Mouse (Mus musculus) heart, postnatal 36 days (tissue): Measurements from ENCODE around the gene Cdc42bpa. TPM values are rescaled to one million over a fixed set of nuclear protein-coding genes. Genes with fewer than 3 reads are reported as not detected.

ENCODE experiments used
- DNase-seq, 2 experiments: peaks; one replicate each; pipeline ENCODE4 v3.0.0; 2021 to 2022
- intact Hi-C: fragments of 180-260 bp; cut with DNase I; formaldehyde crosslinking; loops from one replicate; pipeline ENCODE4 v1.15.1; 2025
- total RNA-seq, 2 experiments: library from RNA; stranded (reverse); gene quantifications; 2 replicates each; pipeline ENCODE4 v1.2.3; 2021

The Cdc42bpa gene
- total RNA-seq, 2 experiments from 2014 or later: 41.1 to 43.4 TPM

DNA sequence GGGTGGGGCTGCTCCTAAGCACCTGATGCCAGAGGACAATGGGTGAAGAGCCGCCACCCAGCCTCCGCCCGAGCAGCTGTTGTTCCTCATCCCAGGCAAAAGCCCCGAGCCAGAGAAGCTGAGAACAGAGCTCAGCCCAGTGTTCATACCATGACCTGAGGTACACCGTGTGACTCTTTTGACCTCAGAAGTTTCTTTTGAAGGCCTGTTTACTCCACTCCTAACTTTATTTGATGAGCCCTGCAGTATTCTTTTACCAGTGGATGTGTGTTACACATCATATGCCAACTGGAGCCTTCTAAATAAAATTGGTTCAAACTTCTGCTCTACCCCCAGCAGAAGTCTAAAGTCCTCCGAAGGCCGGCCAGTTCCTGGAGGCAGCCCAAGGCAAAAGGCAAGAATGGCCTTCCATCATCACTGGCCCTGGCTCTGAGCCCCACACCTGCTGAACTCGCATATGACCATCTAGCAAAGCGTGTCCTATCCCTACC lies 250.6 kb downstream of the Cdc42bpa start:
- DNase-seq: no peak
- intact Hi-C loops: no loop called here

DNA sequence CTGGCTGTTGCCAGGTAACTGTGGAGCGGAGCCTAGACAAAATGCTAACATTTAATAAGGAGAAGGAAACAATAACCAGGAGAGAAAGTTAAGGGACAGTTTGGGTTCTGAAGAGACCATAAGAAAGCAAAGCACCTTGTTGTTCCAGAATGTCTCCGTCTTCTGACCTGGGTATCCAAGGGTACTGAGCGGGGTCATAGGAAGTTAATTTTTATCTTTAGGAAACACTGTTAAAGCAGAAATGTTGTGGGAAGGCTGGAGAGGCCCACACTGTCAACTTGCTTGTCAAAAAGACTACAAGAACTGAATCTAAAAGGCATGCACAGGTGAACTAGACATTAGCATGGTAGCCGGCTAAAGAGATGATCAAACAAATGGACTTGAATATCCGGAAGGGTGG lies 252.6 kb downstream of the Cdc42bpa start:
- intact Hi-C loops: no loop called here
- no peak for DNase-seq

DNA sequence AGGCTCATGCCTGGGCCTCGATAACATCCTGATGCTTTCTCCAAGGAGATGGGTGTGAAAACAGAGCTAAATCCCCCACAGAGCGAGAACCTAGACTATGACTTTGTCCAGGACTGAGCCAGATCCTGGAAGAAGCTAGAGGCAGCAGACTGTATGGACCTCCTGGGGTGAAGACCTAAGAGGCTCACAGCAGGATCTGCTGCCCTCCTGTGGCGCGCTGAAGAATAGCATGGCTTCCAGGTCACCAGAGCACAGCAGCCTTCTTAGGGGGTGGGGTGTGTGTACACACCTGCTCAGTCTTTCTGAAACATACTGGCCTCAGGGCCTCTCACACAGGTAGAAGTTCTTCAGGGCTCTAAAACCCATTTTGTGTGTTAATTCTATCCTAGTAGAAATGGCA lies 254.8 kb downstream of the Cdc42bpa start:
- DNase-seq: peak; percentile 70
- intact Hi-C loops: loop anchor here (1.0 to 2.0 kb wide), 2 partner anchors 40 to 356 kb away; no protein-coding TSS in a partner anchor

Other genes starting within 250 kb of the Cdc42bpa start
- gene Kif28, start 215.2 kb upstream of the Cdc42bpa start, total RNA-seq: under 1 TPM; 0.43 to 0.53 TPM
- gene Gm10518, start 157.1 kb upstream of the Cdc42bpa start, total RNA-seq: not detected
- 10 to 100 TPM; 19.4 to 21.8 TPM for gene Ahctf1, start 156.8 kb upstream of the Cdc42bpa start, total RNA-seq
- gene Coq8a, start 239.1 kb downstream of the Cdc42bpa start, total RNA-seq: 100 to 1,000 TPM; 909 to 953 TPM